Comparison of ENCODE assay signal across 17 mouse cellular contexts in the genomic region with DNA sequence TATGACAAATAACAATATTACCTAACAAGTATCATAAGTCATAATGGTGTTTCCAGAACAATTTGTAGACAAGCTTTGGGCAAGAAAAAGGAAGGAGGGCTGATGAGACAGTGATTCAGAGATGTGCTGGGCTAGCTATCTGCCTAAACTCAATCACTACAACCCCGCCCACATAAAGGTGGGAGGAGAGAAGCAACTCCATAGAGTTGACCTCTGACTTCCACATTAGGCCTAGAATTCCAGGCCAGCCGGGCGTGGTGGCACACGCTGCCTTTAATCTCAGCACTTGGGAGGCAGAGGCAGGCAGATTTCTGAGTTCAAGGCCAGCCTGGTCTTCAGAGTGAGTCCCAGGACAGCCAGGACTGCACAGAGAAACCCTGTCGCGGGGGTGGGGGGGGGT.
DNase-seq lines count a peak whose midpoint lies in the region.
"Had no signal": no experiment of that assay in that cellular context is flagged by ENCODE, and none has a peak within 500 bp of the region (broad histone marks: within the 10 kb centered on the region; RNA-seq: fewer than 3 reads in every experiment).

No protein-coding gene starts in this region.

- intact Hi-C loops in heart, postnatal 36 days (cut with DNase I), result no loop called here

- DNase-seq in heart, adult 11 months, result peak; percentile 72
- no peak for DNase-seq in heart, postnatal 36 days
- DNase-seq in ES-CJ7 (ENCODE audit: low read depth, low spot score) (peak; percentile 75), R1 (ENCODE audit: low read depth, low spot score) (peak; percentile 90), ZHBTc4 (ENCODE audit: low read depth, low spot score) (peak; percentile 91)
- DNase-seq in adrenal gland, postnatal 25 days, result no peak
- no peak for DNase-seq in lung, postnatal 14 days
- DNase-seq: adrenal gland, adult 2 months; adrenal gland, postnatal 10 days; adrenal gland, postnatal 36 days; B cell, adult 2 months; cerebellum, adult 11-12 months; cerebellum, adult 2 months; cerebellum, adult 9-10 months; cerebellum, postnatal 14 days; cerebellum, postnatal 36 days; embryo, embryonic 11 days had no signal

Comparison
In these comparisons a context has a peak if more than half of its experiments do, and no peak if none do; other contexts are left out.
1. DNase-seq: peak in heart, adult 11 months (single experiment), ES-CJ7 (single experiment), R1 (single experiment) and ZHBTc4 (single experiment); none in heart, postnatal 36 days (0 of 2), adrenal gland, postnatal 25 days (single experiment) and lung, postnatal 14 days (single experiment).